Mouse (Mus musculus) regulatory T cell (primary cell): ENCODE measurements around the gene Canx.
"Not testable (repeated sequence)": the region's sequence is repeated elsewhere in the genome, so short reads cannot be mapped to it uniquely, and the experiment has no call there.

ENCODE experiments used
- in situ Hi-C: fragments of 300-600 bp; cut with MboI, MseI; formaldehyde crosslinking; loops from one replicate; pipeline ENCODE4 v1.15.1; 2025; ENCODE audit warnings: high pct_unique_total_duplicates

Gene Canx

GRCm38 (mm10) chr11:50325496-50326301, at the start of gene Canx:
Gene Canx, minus strand, starts transcription at chr11:50325673.
- in situ Hi-C loops: no loop called here

- in situ Hi-C loops: loop anchor here (5.0 kb wide), 1 partner anchor 63 kb away; no protein-coding TSS in a partner anchor
Measured at GRCm38 (mm10) chr11:50374286-50375015, 49.0 kb upstream of the Canx start.

GRCm38 (mm10) chr11:50373621-50374020, 48.1 kb upstream of the Canx start:
- in situ Hi-C loops: no loop called here

- in situ Hi-C loops: no loop called here
Measured at GRCm38 (mm10) chr11:50373086-50373485, 47.6 kb upstream of the Canx start.

- in situ Hi-C loops: no loop called here
Measured at GRCm38 (mm10) chr11:50371911-50372310, 46.4 kb upstream of the Canx start.

GRCm38 (mm10) chr11:50371399-50371841, 45.9 kb upstream of the Canx start:
- in situ Hi-C loops: no loop called here

- in situ Hi-C loops: no loop called here
Measured at GRCm38 (mm10) chr11:50370969-50371368, 45.5 kb upstream of the Canx start.

- in situ Hi-C loops: no loop called here
Measured at GRCm38 (mm10) chr11:50369360-50369911, 44.0 kb upstream of the Canx start.

GRCm38 (mm10) chr11:50367531-50367930, 42.1 kb upstream of the Canx start:
- in situ Hi-C loops: no loop called here

GRCm38 (mm10) chr11:50365322-50365721, 39.8 kb upstream of the Canx start:
- in situ Hi-C loops: no loop called here

GRCm38 (mm10) chr11:50364548-50364947, 39.1 kb upstream of the Canx start:
- in situ Hi-C loops: no loop called here

GRCm38 (mm10) chr11:50361282-50361681, 35.8 kb upstream of the Canx start:
- in situ Hi-C loops: not testable (repeated sequence)

- in situ Hi-C loops: no loop called here
Measured at GRCm38 (mm10) chr11:50358950-50359861, 33.7 kb upstream of the Canx start.

- in situ Hi-C loops: no loop called here
Measured at GRCm38 (mm10) chr11:50355395-50355794, 29.9 kb upstream of the Canx start.

- in situ Hi-C loops: no loop called here
Measured at GRCm38 (mm10) chr11:50354851-50355250, 29.4 kb upstream of the Canx start.

- in situ Hi-C loops: no loop called here
Measured at GRCm38 (mm10) chr11:50354162-50354561, 28.7 kb upstream of the Canx start, which contains the start of gene Cby3. Gene Cby3, plus strand, starts transcription at chr11:50354462.

GRCm38 (mm10) chr11:50352177-50352576, 26.7 kb upstream of the Canx start:
- in situ Hi-C loops: no loop called here

- in situ Hi-C loops: no loop called here
Measured at GRCm38 (mm10) chr11:50346256-50347032, 21.0 kb upstream of the Canx start.

- in situ Hi-C loops: no loop called here
Measured at GRCm38 (mm10) chr11:50345486-50345885, 20.0 kb upstream of the Canx start.

- in situ Hi-C loops: no loop called here
Measured at GRCm38 (mm10) chr11:50336891-50337290, 11.4 kb upstream of the Canx start.

- in situ Hi-C loops: no loop called here
Measured at GRCm38 (mm10) chr11:50336126-50336525, 10.7 kb upstream of the Canx start.
